Mouse (Mus musculus): Measurements from ENCODE around the gene 2310030G06Rik. TPM values are rescaled to one million over a fixed set of nuclear protein-coding genes. Genes with fewer than 3 reads are reported as not detected.

Gene 2310030G06Rik
- polyA plus RNA-seq, 1 experiment: 1.1 TPM

- Histone ChIP-seq H3K79me2 (ENCODE audit: control insufficient read depth, insufficient read depth) (no peaks in the 10 kb centered on the region), H3K4me3 (no peak overlapping the region), H3K4me2 (ENCODE audit: low read depth) (no peak overlapping the region), H3ac (ENCODE audit: control insufficient read depth, insufficient read length) (no peak overlapping the region), H3K27me3 (ENCODE audit: control insufficient read depth, insufficient read depth, insufficient read length) (no peaks in the 10 kb centered on the region), H3K36me3 (ENCODE audit: control insufficient read depth, insufficient read depth) (no peaks in the 10 kb centered on the region)
- TF ChIP-seq SRF (IDR thresholded peaks at IDR 0.05; ENCODE audit: control insufficient read depth, insufficient read length, low read depth) (no peak), POLR2AphosphoS2 (IDR thresholded peaks at IDR 0.05; ENCODE audit: insufficient read length, low read depth) (no peak), CEBPB (IDR thresholded peaks at IDR 0.05; ENCODE audit: insufficient read depth, poor library complexity, severe bottlenecking) (no peak), REST (IDR thresholded peaks at IDR 0.05; ENCODE audit: insufficient read depth, insufficient read length) (no peak), MYOD1 (IDR thresholded peaks at IDR 0.05; ENCODE audit: control insufficient read depth in 1 of 3, insufficient read length in 2 of 3, low read depth in 2 of 3) (no peak), TCF12 (IDR thresholded peaks at IDR 0.05; ENCODE audit: insufficient read depth, poor library complexity, severe bottlenecking) (no peak), E2F4 (IDR thresholded peaks at IDR 0.05; ENCODE audit: insufficient read depth) (no peak), TCF3 (IDR thresholded peaks at IDR 0.05; ENCODE audit: insufficient read length, low read depth) (no peak), MYOG (IDR thresholded peaks at IDR 0.05; ENCODE audit: control insufficient read depth in 1 of 3, insufficient read depth in 1 of 3, insufficient read length in 2 of 3, low read depth in 2 of 3) (no peak), POLR2A (IDR thresholded peaks at IDR 0.05; ENCODE audit: insufficient read length, low read depth) (no peak), USF1 (IDR thresholded peaks at IDR 0.05; ENCODE audit: low read depth) (no peak), MAX (IDR thresholded peaks at IDR 0.05; ENCODE audit: low read depth) (no peak)
Observed at GRCm38 (mm10) chr9:50729600-50729999, 16.7 kb downstream of the 2310030G06Rik start.

GRCm38 (mm10) chr9:50727925-50728651 lies 18.2 kb downstream of the 2310030G06Rik start:
- no peaks in the 10 kb centered on the region for H3K79me2 ChIP-seq (ENCODE audit: control insufficient read depth, insufficient read depth)
- peak overlapping the region; percentile 27 for H3K4me3 ChIP-seq
- no peaks in the 10 kb centered on the region for H3K36me3 ChIP-seq (ENCODE audit: control insufficient read depth, insufficient read depth)
- H3ac ChIP-seq (ENCODE audit: control insufficient read depth, insufficient read length): no peak overlapping the region
- peak overlapping the region; percentile 86 for H3K4me2 ChIP-seq (ENCODE audit: low read depth)
- peak; percentile 23 for TF ChIP-seq POLR2A (IDR thresholded peaks at IDR 0.05; ENCODE audit: insufficient read length, low read depth)
- TF ChIP-seq TCF12 (IDR thresholded peaks at IDR 0.05; ENCODE audit: insufficient read depth, poor library complexity, severe bottlenecking): no peak
- H3K27me3 ChIP-seq (ENCODE audit: control insufficient read depth, insufficient read depth, insufficient read length): no peaks in the 10 kb centered on the region

- H3K4me2 ChIP-seq (ENCODE audit: low read depth): peak overlapping the region; percentile 86
- no peaks in the 10 kb centered on the region for H3K36me3 ChIP-seq (ENCODE audit: control insufficient read depth, insufficient read depth)
- no peak overlapping the region for H3ac ChIP-seq (ENCODE audit: control insufficient read depth, insufficient read length)
- no peaks in the 10 kb centered on the region for H3K79me2 ChIP-seq (ENCODE audit: control insufficient read depth, insufficient read depth)
- no peaks in the 10 kb centered on the region for H3K27me3 ChIP-seq (ENCODE audit: control insufficient read depth, insufficient read depth, insufficient read length)
- H3K4me3 ChIP-seq: peak overlapping the region; percentile 27
- TF ChIP-seq MYOD1 (IDR thresholded peaks at IDR 0.05; ENCODE audit: control insufficient read depth in 1 of 3, insufficient read length in 2 of 3, low read depth in 2 of 3): peak in 2 of 3 experiments; percentile 29 to 62
- no peak for TF ChIP-seq POLR2AphosphoS2 (IDR thresholded peaks at IDR 0.05; ENCODE audit: insufficient read length, low read depth)
- TF ChIP-seq TCF12 (IDR thresholded peaks at IDR 0.05; ENCODE audit: insufficient read depth, poor library complexity, severe bottlenecking): no peak
- TF ChIP-seq MYOG (IDR thresholded peaks at IDR 0.05; ENCODE audit: control insufficient read depth in 1 of 3, insufficient read depth in 1 of 3, insufficient read length in 2 of 3, low read depth in 2 of 3): peak in 1 of 3 experiments; percentile 65
Observed at GRCm38 (mm10) chr9:50727171-50727924, 19.0 kb downstream of the 2310030G06Rik start.

- no peak overlapping the region for H3K4me2 ChIP-seq (ENCODE audit: low read depth)
- H3K36me3 ChIP-seq (ENCODE audit: control insufficient read depth, insufficient read depth): no peaks in the 10 kb centered on the region
- TF ChIP-seq E2F4 (IDR thresholded peaks at IDR 0.05; ENCODE audit: insufficient read depth): no peak
- TF ChIP-seq SRF (IDR thresholded peaks at IDR 0.05; ENCODE audit: control insufficient read depth, insufficient read length, low read depth): no peak
- no peak for TF ChIP-seq TCF3 (IDR thresholded peaks at IDR 0.05; ENCODE audit: insufficient read length, low read depth)
- no peak for TF ChIP-seq MAX (IDR thresholded peaks at IDR 0.05; ENCODE audit: low read depth)
- TF ChIP-seq MYOG (IDR thresholded peaks at IDR 0.05; ENCODE audit: control insufficient read depth in 1 of 3, insufficient read depth in 1 of 3, insufficient read length in 2 of 3, low read depth in 2 of 3): no peak
- TF ChIP-seq POLR2AphosphoS2 (IDR thresholded peaks at IDR 0.05; ENCODE audit: insufficient read length, low read depth): no peak
- TF ChIP-seq CEBPB (IDR thresholded peaks at IDR 0.05; ENCODE audit: insufficient read depth, poor library complexity, severe bottlenecking): no peak
- no peak for TF ChIP-seq POLR2A (IDR thresholded peaks at IDR 0.05; ENCODE audit: insufficient read length, low read depth)
- no peak for TF ChIP-seq TCF12 (IDR thresholded peaks at IDR 0.05; ENCODE audit: insufficient read depth, poor library complexity, severe bottlenecking)
- no peak for TF ChIP-seq MYOD1 (IDR thresholded peaks at IDR 0.05; ENCODE audit: control insufficient read depth in 1 of 3, insufficient read length in 2 of 3, low read depth in 2 of 3)
- no peak for TF ChIP-seq USF1 (IDR thresholded peaks at IDR 0.05; ENCODE audit: low read depth)
- TF ChIP-seq REST (IDR thresholded peaks at IDR 0.05; ENCODE audit: insufficient read depth, insufficient read length): no peak
- no peaks in the 10 kb centered on the region for H3K79me2 ChIP-seq (ENCODE audit: control insufficient read depth, insufficient read depth)
- H3K27me3 ChIP-seq (ENCODE audit: control insufficient read depth, insufficient read depth, insufficient read length): no peaks in the 10 kb centered on the region
- no peak overlapping the region for H3K4me3 ChIP-seq
- no peak overlapping the region for H3ac ChIP-seq (ENCODE audit: control insufficient read depth, insufficient read length)
Observed at GRCm38 (mm10) chr9:50725921-50726590, 20.3 kb downstream of the 2310030G06Rik start.
